ENCODE assay signal across 15 mouse cellular contexts in genomic region chr2:12084341-12084740, GRCm38 (mm10).
"Had no signal": no experiment of that assay in that cellular context is flagged by ENCODE, and none has a peak within 500 bp of the region (broad histone marks: within the 10 kb centered on the region; RNA-seq: fewer than 3 reads in every experiment).

No protein-coding gene starts in this region.

- H3K27ac ChIP-seq: kidney, postnatal 0 days; limb, embryonic 12.5 days; liver, embryonic 13.5 days; lung, embryonic 15.5 days; midbrain, embryonic 10.5 days; neural tube, embryonic 13.5 days had no signal

- H3K4me1 ChIP-seq: limb, embryonic 12.5 days; liver, embryonic 13.5 days; lung, embryonic 15.5 days; midbrain, embryonic 10.5 days; neural tube, embryonic 13.5 days had no signal

- H3K4me3 ChIP-seq: limb, embryonic 12.5 days; liver, embryonic 13.5 days; lung, embryonic 15.5 days; midbrain, embryonic 10.5 days; neural tube, embryonic 13.5 days had no signal

- DNase-seq: kidney, adult 18-20 months; layer of hippocampus, adult 9-11 months; layer of hippocampus, postnatal 36 days; liver; liver, embryonic 13.5 days; liver, postnatal 0 days; lung, postnatal 14 days; midbrain, embryonic 14.5 days; right cerebral cortex, postnatal 14 days; thymus, postnatal 36 days had no signal

- ATAC-seq: liver, postnatal 0 days had no signal
